Mouse (Mus musculus): Measurements from ENCODE around the gene Filip1. TPM values are rescaled to one million over a fixed set of nuclear protein-coding genes. Genes with fewer than 3 reads are reported as not detected.
A peak's percentile ranks its signal among the peaks of the same experiment; 100 is the strongest.

Filip1 gene
- polyA plus RNA-seq, 1 experiment from 2014 or later, result 5.9 TPM

DNA sequence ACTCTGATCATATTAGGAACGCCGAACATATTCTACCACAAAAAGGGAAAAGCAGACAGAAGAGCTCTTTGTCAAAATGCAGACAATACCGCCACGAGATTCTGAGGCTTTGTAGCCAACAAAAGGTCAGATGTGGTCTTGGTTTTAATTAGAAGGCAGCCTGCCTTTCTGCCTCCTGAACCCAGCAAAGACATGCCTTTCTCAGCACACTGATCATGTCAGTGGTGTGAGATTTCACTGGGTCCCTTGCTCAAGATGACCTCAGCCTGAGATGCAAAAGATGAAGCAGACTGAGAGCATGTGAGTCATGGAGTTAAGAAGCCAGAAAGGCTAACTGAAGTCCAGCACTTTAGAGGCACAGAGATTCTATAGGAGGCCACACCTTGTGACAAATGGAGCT lies 122.2 kb downstream of the Filip1 start:
- Histone ChIP-seq H3K27me3 (ENCODE audit: insufficient read depth, low read length) (no peaks in the 10 kb centered on the region), H3K36me3 (ENCODE audit: insufficient read depth, low read length) (no peaks in the 10 kb centered on the region), H3K4me1 (replicated peaks; ENCODE audit: insufficient read depth, low read length) (no peaks in the 10 kb centered on the region), H3K9me3 (replicated peaks; ENCODE audit: low read length) (no peaks in the 10 kb centered on the region), H3K4me2 (ENCODE audit: low read length) (no peak overlapping the region), H3K27ac (no peak overlapping the region), H3K4me3 (replicated peaks; ENCODE audit: low read depth, low read length) (no peak overlapping the region), H3K9ac (ENCODE audit: low read depth, low read length) (no peak overlapping the region)
- DNase-seq (ENCODE audit: low spot score) (no peak), ATAC-seq (replicated peaks; ENCODE audit: low FRiP score, low read depth) (no peak)
- WGBS, result 48% methylated on average over 4 of the region's 4 CpGs
- TF ChIP-seq CTCF (IDR thresholded peaks at IDR 0.05; ENCODE audit: low read depth), result no peak

DNA sequence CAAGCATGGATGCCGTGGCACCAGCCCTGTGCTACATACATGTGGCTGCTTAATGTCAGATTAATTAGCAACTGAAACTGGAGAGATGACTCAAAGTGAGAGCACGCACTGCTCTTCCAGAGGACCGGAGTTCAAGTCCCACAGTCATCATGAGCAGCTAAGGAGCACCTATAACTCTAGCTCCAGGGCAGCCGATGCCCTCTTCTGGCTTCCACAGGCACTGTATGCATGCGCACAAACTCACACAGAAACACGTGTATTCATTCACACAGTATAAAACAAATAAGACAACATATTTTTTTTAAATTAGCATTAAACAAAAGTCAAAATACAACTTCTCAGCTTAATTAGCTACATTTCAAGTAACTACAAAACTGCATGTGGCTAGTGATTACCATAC lies 123.5 kb downstream of the Filip1 start:
- Histone ChIP-seq H3K27ac (no peak overlapping the region), H3K9me3 (replicated peaks; ENCODE audit: low read length) (no peaks in the 10 kb centered on the region), H3K36me3 (ENCODE audit: insufficient read depth, low read length) (no peaks in the 10 kb centered on the region), H3K9ac (ENCODE audit: low read depth, low read length) (no peak overlapping the region), H3K4me1 (replicated peaks; ENCODE audit: insufficient read depth, low read length) (no peaks in the 10 kb centered on the region), H3K4me2 (ENCODE audit: low read length) (no peak overlapping the region), H3K4me3 (replicated peaks; ENCODE audit: low read depth, low read length) (no peak overlapping the region), H3K27me3 (ENCODE audit: insufficient read depth, low read length) (no peaks in the 10 kb centered on the region)
- ATAC-seq (replicated peaks; ENCODE audit: low FRiP score, low read depth), result no peak
- WGBS, result 89% methylated on average over 6 of the region's 6 CpGs
- DNase-seq (ENCODE audit: low spot score), result no peak
- peak; percentile 6; the same call in 1 of the 2 replicates for TF ChIP-seq CTCF (IDR thresholded peaks at IDR 0.05; ENCODE audit: low read depth)

DNA sequence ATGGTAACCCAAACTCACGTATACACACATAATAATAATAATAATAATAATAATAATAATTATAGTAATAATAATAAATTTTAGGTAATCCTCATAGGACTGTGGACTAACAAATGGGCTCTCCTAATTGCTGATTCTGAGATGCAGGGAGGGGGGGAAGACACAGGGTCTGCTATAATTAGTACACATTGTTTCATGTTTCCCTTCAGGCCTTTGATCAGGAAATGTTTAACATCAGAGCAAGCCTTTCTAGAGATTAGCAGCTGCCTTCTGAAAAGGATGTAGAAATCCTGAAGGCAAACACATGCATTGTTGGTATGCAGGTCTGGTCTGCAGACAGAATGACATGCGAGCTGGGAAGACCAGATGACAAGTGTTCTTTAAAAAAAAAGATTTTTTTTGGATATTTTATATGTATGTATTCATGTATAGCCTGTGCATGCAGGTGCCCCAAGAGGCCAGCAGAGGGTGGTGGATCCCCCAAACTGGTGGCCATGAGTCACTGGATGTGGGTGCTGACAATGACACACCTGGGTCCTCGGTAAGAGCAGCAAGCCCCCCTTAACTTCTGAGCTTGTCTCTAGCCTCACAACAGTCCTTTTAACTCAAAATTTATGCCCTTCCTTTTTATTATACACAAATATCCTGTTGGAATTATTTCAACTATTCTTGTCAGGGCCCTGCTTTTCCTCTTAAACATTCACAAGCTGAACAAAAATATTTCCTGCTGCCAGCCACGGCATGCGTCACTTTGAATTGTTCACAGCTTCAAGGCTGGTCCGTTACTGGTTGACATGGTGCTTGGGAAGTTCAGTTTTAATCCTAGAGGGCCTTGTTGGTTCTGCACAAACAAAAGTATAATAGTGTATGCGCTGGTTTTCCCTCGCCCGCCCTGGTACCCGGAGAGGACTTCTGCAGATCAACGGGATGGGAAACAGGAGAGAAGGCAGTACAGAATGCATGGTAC lies 127.1 kb downstream of the Filip1 start:
- no peaks in the 10 kb centered on the region for H3K9me3 ChIP-seq (replicated peaks; ENCODE audit: low read length)
- H3K27ac ChIP-seq, result no peak overlapping the region
- TF ChIP-seq CTCF (IDR thresholded peaks at IDR 0.05; ENCODE audit: low read depth), result peak; percentile 47
- H3K4me3 ChIP-seq (replicated peaks; ENCODE audit: low read depth, low read length), result no peak overlapping the region
- 65% methylated on average over 11 of the region's 11 CpGs for WGBS
- no peak overlapping the region for H3K4me2 ChIP-seq (ENCODE audit: low read length)
- no peaks in the 10 kb centered on the region for H3K4me1 ChIP-seq (replicated peaks; ENCODE audit: insufficient read depth, low read length)
- DNase-seq (ENCODE audit: low spot score) (peak; percentile 66), ATAC-seq (replicated peaks; ENCODE audit: low FRiP score, low read depth) (no peak)
- no peak overlapping the region for H3K9ac ChIP-seq (ENCODE audit: low read depth, low read length)
- no peaks in the 10 kb centered on the region for H3K36me3 ChIP-seq (ENCODE audit: insufficient read depth, low read length)
- no peaks in the 10 kb centered on the region for H3K27me3 ChIP-seq (ENCODE audit: insufficient read depth, low read length)

DNA sequence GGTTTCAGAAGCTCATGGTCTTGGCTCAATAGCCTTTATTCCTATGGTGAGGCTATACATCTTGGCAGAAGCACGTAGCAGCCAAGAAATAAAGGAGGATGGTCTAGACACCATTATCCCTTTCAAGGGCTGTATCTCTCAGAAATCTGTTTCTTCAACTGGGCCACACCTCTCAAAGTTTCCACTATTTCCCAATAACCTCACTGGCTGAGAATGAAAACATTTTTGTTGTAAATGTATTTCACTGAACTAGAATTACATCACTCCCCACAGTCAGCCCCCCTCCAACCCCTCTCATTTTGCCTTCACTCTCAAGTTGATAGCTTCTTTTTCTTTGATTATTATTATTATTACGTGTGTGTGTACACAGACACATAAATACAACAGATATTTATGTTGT lies 129.5 kb downstream of the Filip1 start:
- no peaks in the 10 kb centered on the region for H3K4me1 ChIP-seq (replicated peaks; ENCODE audit: insufficient read depth, low read length)
- H3K4me2 ChIP-seq (ENCODE audit: low read length), result no peak overlapping the region
- TF ChIP-seq CTCF (IDR thresholded peaks at IDR 0.05; ENCODE audit: low read depth), result no peak
- H3K27me3 ChIP-seq (ENCODE audit: insufficient read depth, low read length), result no peaks in the 10 kb centered on the region
- ATAC-seq (replicated peaks; ENCODE audit: low FRiP score, low read depth) (no peak), DNase-seq (ENCODE audit: low spot score) (no peak)
- no peak overlapping the region for H3K4me3 ChIP-seq (replicated peaks; ENCODE audit: low read depth, low read length)
- 81% methylated on average over 2 of the region's 2 CpGs for WGBS
- no peak overlapping the region for H3K9ac ChIP-seq (ENCODE audit: low read depth, low read length)
- H3K27ac ChIP-seq, result no peak overlapping the region
- no peaks in the 10 kb centered on the region for H3K36me3 ChIP-seq (ENCODE audit: insufficient read depth, low read length)
- H3K9me3 ChIP-seq (replicated peaks; ENCODE audit: low read length), result no peaks in the 10 kb centered on the region

DNA sequence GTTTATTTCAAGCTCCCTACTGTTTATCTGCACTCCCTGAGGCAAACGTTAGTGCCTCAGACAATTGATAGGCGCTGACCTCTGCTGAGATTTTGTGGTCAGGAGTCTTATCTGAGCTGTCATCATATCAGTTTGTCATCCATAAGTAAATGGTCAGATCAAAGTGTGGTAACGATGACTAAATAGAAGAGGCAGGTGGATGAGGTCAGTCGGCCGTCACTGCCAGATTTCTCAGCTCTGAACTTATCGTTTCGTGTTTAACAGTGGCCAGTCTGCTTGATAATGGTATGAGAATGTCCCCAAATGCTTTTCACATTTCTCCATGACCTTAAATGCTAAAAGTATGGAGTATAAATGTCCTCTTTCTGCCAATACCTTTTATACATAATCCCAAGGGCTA lies 132.6 kb downstream of the Filip1 start:
- H3K4me1 ChIP-seq (replicated peaks; ENCODE audit: insufficient read depth, low read length), result 0 out of 2 replicates have a peak, but pooled peaks cover 8% of the 10 kb centered on the region
- no peak overlapping the region for H3K4me2 ChIP-seq (ENCODE audit: low read length)
- no peak for TF ChIP-seq CTCF (IDR thresholded peaks at IDR 0.05; ENCODE audit: low read depth)
- H3K36me3 ChIP-seq (ENCODE audit: insufficient read depth, low read length), result no peaks in the 10 kb centered on the region
- H3K27ac ChIP-seq, result no peak overlapping the region
- H3K4me3 ChIP-seq (replicated peaks; ENCODE audit: low read depth, low read length), result no peak overlapping the region
- ATAC-seq (replicated peaks; ENCODE audit: low FRiP score, low read depth) (no peak), DNase-seq (ENCODE audit: low spot score) (no peak)
- no peaks in the 10 kb centered on the region for H3K9me3 ChIP-seq (replicated peaks; ENCODE audit: low read length)
- 60% methylated on average over 7 of the region's 7 CpGs for WGBS
- H3K27me3 ChIP-seq (ENCODE audit: insufficient read depth, low read length), result no peaks in the 10 kb centered on the region
- no peak overlapping the region for H3K9ac ChIP-seq (ENCODE audit: low read depth, low read length)

DNA sequence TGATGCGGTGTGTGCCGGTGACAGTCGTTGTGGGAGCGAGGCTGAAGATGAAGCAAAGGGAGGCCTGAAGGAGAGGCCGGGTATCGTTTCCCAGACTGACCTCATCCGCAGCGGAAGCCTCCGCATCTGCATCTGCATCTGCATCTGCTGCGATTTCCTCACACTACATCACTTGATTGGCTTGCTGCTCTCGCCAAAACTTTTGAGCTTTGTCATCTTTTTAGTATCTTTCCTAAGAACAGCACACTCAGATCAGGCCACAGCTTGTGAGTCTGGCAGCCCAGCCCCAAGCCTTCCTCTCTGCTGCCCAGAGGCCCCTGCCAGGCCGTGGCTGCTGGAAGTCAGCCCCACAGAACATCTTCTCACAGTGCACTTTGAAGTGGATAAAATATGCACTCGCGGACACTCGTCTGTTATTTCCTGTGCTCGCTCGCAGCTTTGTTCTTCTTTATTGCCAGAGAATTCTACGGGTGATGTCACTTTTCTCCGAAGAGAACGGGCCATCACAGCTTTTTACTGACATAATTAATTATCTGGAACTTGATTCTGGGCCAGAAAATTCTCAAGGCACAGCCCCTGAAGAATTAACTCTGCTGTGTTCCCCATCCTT lies 137.0 kb downstream of the Filip1 start:
- H3K27me3 ChIP-seq (ENCODE audit: insufficient read depth, low read length), result no peaks in the 10 kb centered on the region
- H3K4me2 ChIP-seq (ENCODE audit: low read length), result peak overlapping the region; percentile 46
- H3K9me3 ChIP-seq (replicated peaks; ENCODE audit: low read length), result no peaks in the 10 kb centered on the region
- ATAC-seq (replicated peaks; ENCODE audit: low FRiP score, low read depth), result peak; percentile 65; the same call in 1 of the 2 replicates
- 22% methylated on average over 20 of the region's 20 CpGs for WGBS
- no peak overlapping the region for H3K4me3 ChIP-seq (replicated peaks; ENCODE audit: low read depth, low read length)
- H3K9ac ChIP-seq (ENCODE audit: low read depth, low read length), result peak overlapping the region; percentile 40; the same call in 1 of the 2 replicates
- 0 out of 2 replicates have a peak, but pooled peaks cover 8% of the 10 kb centered on the region for H3K4me1 ChIP-seq (replicated peaks; ENCODE audit: insufficient read depth, low read length)
- no peaks in the 10 kb centered on the region for H3K36me3 ChIP-seq (ENCODE audit: insufficient read depth, low read length)
- no peak for TF ChIP-seq CTCF (IDR thresholded peaks at IDR 0.05; ENCODE audit: low read depth)
- H3K27ac ChIP-seq, result peak overlapping the region; percentile 64
- DNase-seq (ENCODE audit: low spot score), result peak; percentile 89
